Mouse (Mus musculus) kidney, postnatal 25 days (tissue): ENCODE results near the gene Tgm1.
A peak's percentile ranks its signal among the peaks of the same experiment; 100 is the strongest.

ENCODE experiments used
- DNase-seq, 2 experiments: peaks; one replicate each; pipeline ENCODE4 v3.0.0; 2021; ENCODE audit warnings: mixed read lengths in 2 of 2

The Tgm1 gene

DNA sequence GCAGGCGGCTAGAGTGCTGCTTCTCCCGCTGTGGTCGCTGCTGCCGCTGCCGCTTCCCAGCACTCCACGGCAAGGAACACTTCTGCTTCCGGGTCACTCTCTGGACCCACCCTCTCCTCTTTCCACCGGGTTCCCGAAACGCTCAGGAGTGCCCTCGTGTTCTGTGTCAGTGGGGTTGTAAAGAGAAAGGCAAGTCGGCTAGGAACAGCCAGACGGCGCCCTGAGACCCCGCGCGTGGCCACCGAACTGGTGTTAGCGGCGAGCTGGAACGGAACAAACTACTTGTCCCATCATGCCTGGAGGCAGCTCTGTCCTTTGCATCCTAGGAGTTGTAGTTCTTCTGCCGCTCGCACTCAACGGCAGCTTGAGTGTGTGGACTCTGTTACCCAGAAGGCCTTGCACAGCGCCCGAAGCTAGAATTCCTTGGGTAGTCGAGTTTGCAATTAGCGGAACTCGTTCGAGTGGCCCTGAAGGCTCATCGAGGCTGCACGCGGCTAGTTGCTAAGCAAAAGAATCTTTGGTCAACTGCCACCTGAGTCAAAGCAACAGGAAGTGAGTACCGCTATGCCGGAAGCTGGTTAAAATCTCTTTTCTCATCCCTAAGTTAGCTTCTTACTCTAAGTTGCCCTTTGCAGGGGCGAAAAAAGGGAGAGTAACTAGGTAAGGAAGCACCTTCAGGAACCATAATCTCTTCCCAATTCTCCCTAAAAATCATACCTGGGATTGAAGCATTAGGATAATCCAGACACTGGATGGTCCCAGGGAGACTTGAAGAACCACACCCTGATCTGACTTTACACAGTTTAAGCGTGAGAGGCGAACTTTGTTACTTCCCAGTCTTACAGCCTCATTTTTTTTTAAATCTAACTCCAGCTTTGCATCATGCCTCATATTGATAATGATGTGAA lies 41.6 kb downstream of the Tgm1 start, which contains the start of the genes Gmpr2 and Nedd8:
Gmpr2 (plus strand) TSS at position 109 of the 908 bp plus-strand sequence.
Nedd8 (minus strand) TSS at position 292 of the 908 bp plus-strand sequence.
- peak; percentile 91 to 96 for DNase-seq

- no peak for DNase-seq
Measured at GRCm38 (mm10) chr14:55671486-55671832, 42.3 kb downstream of the Tgm1 start.

- DNase-seq, result no peak
Measured at GRCm38 (mm10) chr14:55660636-55661035, 53.1 kb downstream of the Tgm1 start.

DNA sequence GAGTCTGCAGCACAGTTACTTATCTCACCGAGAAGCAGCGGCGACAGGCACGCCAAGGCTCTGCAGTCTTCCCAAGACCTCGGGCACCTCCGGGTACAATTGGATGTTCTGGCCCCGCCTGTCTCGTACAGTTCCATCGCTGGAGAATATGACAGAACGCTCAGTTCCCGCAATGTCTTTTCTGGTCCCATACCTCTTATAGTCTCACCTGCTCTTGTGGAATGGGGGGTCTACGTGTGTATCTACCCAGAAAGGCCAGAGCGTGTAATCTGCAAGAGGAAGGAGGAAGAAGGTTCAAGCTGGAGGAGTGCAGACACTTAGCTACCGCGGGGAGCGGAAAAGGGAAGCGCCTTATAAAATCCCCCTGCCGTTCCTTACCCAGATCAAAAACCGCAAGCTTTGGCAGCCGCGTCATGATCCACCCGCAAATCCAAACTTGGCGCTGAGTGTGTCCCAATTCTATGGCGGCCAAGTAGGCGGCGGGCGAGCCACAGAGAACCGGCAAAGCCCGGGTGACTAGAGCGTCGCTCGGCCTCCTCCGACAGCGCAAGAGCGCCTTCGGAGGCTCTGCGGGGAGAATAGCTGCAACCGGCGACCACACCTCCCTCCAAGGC lies 53.7 kb downstream of the Tgm1 start, which contains the start of gene Mdp1:
Mdp1 (minus strand) TSS at position 549 of the 614 bp plus-strand sequence.
- DNase-seq, result peak; percentile 79 to 90

GRCm38 (mm10) chr14:55658011-55658410 lies 55.7 kb downstream of the Tgm1 start:
- peak; percentile 46 to 88 for DNase-seq

GRCm38 (mm10) chr14:55656935-55657334 lies 56.8 kb downstream of the Tgm1 start:
- no peak for DNase-seq

GRCm38 (mm10) chr14:55651528-55651927 lies 62.2 kb downstream of the Tgm1 start:
- no peak for DNase-seq
